In the genomic region with DNA sequence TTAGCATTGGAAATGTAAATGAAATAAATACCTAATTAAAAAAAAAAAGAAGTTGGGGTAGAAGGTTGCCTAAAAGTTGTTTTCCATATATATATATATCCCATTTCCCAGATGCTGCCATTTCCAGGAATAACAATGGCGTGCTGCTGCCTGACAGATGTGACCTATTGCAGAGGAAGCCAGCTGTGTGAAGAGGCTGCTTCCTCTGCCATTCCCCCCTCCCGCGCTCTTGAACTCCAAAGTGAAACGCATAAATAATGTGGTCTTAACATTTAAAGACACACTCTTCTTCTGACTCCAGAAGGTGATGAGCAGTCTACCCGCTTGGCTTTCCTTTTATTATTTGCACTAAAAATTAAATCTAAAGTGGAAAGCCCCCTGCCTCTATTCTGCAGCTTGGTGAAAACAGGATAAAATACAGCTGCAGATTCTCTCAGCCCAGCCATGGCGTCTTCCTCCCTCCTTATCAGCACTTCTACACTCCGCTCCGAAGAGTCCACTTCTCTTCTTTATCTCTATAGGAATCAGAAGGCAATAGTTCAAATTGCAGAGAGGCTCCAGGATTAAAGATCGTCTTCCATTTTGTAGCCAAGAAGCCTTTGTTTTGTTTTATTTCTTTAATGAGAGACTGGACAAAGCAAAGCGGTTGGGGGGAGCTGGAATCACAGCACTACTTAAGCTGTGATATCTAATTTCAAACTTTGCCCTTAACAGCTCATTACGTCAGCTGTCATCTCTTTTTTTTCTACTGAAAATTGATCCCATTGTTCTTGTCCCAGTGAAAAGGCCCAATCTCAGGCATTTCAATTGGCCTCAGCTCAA, we compare ENCODE assay signal across 9 mouse cellular contexts.
DNase-seq lines count a peak whose midpoint lies in the region; ATAC-seq and TF ChIP-seq lines count a peak whose summit lies in the region.
"Had no signal": no experiment of that assay in that cellular context is flagged by ENCODE, and none has a peak within 500 bp of the region (broad histone marks: within the 10 kb centered on the region; RNA-seq: fewer than 3 reads in every experiment).

No protein-coding gene starts in this region.

- no peaks in the 10 kb centered on the region for H3K9me3 ChIP-seq in midbrain, embryonic 10.5 days (replicated peaks)
- no peaks in the 10 kb centered on the region for H3K9me3 ChIP-seq in midbrain, postnatal 0 days (ENCODE audit: low read length)
- H3K9me3 ChIP-seq in forebrain, embryonic 15.5 days = no peaks in the 10 kb centered on the region
- H3K9me3 ChIP-seq in hindbrain, postnatal 0 days (ENCODE audit: low read length) = no peaks in the 10 kb centered on the region
- no peaks in the 10 kb centered on the region for H3K9me3 ChIP-seq in stomach, postnatal 0 days (ENCODE audit: control insufficient read depth, low read length)

- 39% methylated on average over 11 of the region's 11 CpGs for WGBS in midbrain, embryonic 10.5 days
- 20% methylated on average over 11 of the region's 11 CpGs for WGBS in midbrain, postnatal 0 days
- 23% methylated on average over 11 of the region's 11 CpGs for WGBS in forebrain, embryonic 15.5 days
- WGBS in hindbrain, postnatal 0 days = 30% methylated on average over 11 of the region's 11 CpGs
- 26% methylated on average over 11 of the region's 11 CpGs for WGBS in stomach, postnatal 0 days

- no peak for DNase-seq in midbrain, embryonic 10.5 days (ENCODE audit: low spot score)
- DNase-seq in midbrain, postnatal 0 days (ENCODE audit: low spot score) = no peak
- peak; percentile 14 for DNase-seq in hindbrain, postnatal 0 days (ENCODE audit: low spot score)
- DNase-seq in stomach, postnatal 0 days (ENCODE audit: low spot score) = no peak
- DNase-seq in left cerebral cortex, postnatal 10 days (ENCODE audit: extremely low spot score in 1 of 2, low spot score in 2 of 2) = no peak
- DNase-seq in natural killer cell, adult 2 months (ENCODE audit: low spot score in 2 of 2) = no peak
- DNase-seq in frontal cortex, adult 2 months (ENCODE audit: extremely low spot score in 1 of 2, low spot score in 1 of 2) = no peak
- DNase-seq: lung, postnatal 14 days had no signal

- H3K36me3 ChIP-seq in midbrain, embryonic 10.5 days = no peaks in the 10 kb centered on the region
- no peaks in the 10 kb centered on the region for H3K36me3 ChIP-seq in midbrain, postnatal 0 days (ENCODE audit: insufficient read depth, low read length)
- H3K36me3 ChIP-seq in forebrain, embryonic 15.5 days = no peaks in the 10 kb centered on the region
- H3K36me3 ChIP-seq in hindbrain, postnatal 0 days (ENCODE audit: insufficient read depth, low read length) = no peaks in the 10 kb centered on the region
- H3K36me3 ChIP-seq in stomach, postnatal 0 days (ENCODE audit: control insufficient read depth, insufficient read depth, low read length) = no peaks in the 10 kb centered on the region

- no peak for TF ChIP-seq CTCF in midbrain, postnatal 0 days (IDR thresholded peaks at IDR 0.05)
- no peak for TF ChIP-seq CTCF in hindbrain, postnatal 0 days (IDR thresholded peaks at IDR 0.05; ENCODE audit: low read depth)
- no peak for TF ChIP-seq CTCF in stomach, postnatal 0 days (IDR thresholded peaks at IDR 0.05; ENCODE audit: low read depth)

- H3K4me3 ChIP-seq in midbrain, embryonic 10.5 days = no peak overlapping the region
- H3K4me3 ChIP-seq in midbrain, postnatal 0 days (ENCODE audit: low read depth, low read length) = no peak overlapping the region
- no peak overlapping the region for H3K4me3 ChIP-seq in forebrain, embryonic 15.5 days
- no peak overlapping the region for H3K4me3 ChIP-seq in hindbrain, postnatal 0 days (ENCODE audit: low read length)
- no peak overlapping the region for H3K4me3 ChIP-seq in stomach, postnatal 0 days (ENCODE audit: low read depth, low read length)

- H3K4me1 ChIP-seq in midbrain, embryonic 10.5 days = peaks cover 47% of the 10 kb centered on the region
- H3K4me1 ChIP-seq in midbrain, postnatal 0 days (ENCODE audit: insufficient read depth, low read length) = no peaks in the 10 kb centered on the region; the same call in 1 of the 2 replicates
- peaks cover 15% of the 10 kb centered on the region for H3K4me1 ChIP-seq in forebrain, embryonic 15.5 days
- no peaks in the 10 kb centered on the region for H3K4me1 ChIP-seq in hindbrain, postnatal 0 days (ENCODE audit: insufficient read depth, low read length)
- no peaks in the 10 kb centered on the region for H3K4me1 ChIP-seq in stomach, postnatal 0 days (replicated peaks; ENCODE audit: control insufficient read depth, insufficient read depth)

- TF ChIP-seq EP300 in stomach, postnatal 0 days (optimal IDR thresholded peaks at IDR 0.05) = no peak

- intact Hi-C loops in left cerebral cortex, postnatal 10 days (cut with DNase I) = no loop called here

- no peaks in the 10 kb centered on the region for H3K27me3 ChIP-seq in midbrain, embryonic 10.5 days (ENCODE audit: low read depth, poor library complexity, severe bottlenecking)
- H3K27me3 ChIP-seq in midbrain, postnatal 0 days (ENCODE audit: insufficient read depth, low read length) = no peaks in the 10 kb centered on the region
- no peaks in the 10 kb centered on the region for H3K27me3 ChIP-seq in forebrain, embryonic 15.5 days
- no peaks in the 10 kb centered on the region for H3K27me3 ChIP-seq in hindbrain, postnatal 0 days (ENCODE audit: insufficient read depth, low read length)
- no peaks in the 10 kb centered on the region for H3K27me3 ChIP-seq in stomach, postnatal 0 days (ENCODE audit: control insufficient read depth, insufficient read depth, low read length)

- no peak for ATAC-seq in midbrain, postnatal 0 days (ENCODE audit: low FRiP score)
- peak; percentile 42 for ATAC-seq in forebrain, embryonic 15.5 days (replicated peaks)
- no peak; the same call in 1 of the 2 replicates for ATAC-seq in hindbrain, postnatal 0 days
- no peak for ATAC-seq in stomach, postnatal 0 days (ENCODE audit: low FRiP score, low TSS enrichment)

- H3K27ac ChIP-seq in midbrain, embryonic 10.5 days (replicated peaks) = peak overlapping the region; percentile 72
- H3K27ac ChIP-seq in midbrain, postnatal 0 days (ENCODE audit: low read depth, low read length) = no peak overlapping the region
- peak overlapping the region; percentile 51 for H3K27ac ChIP-seq in forebrain, embryonic 15.5 days (replicated peaks)
- 0 out of 2 replicates have a peak overlapping the region, but pooled peaks have one; percentile 12 for H3K27ac ChIP-seq in hindbrain, postnatal 0 days
- H3K27ac ChIP-seq in stomach, postnatal 0 days (replicated peaks) = no peak overlapping the region

- no peak overlapping the region for H3K4me2 ChIP-seq in midbrain, postnatal 0 days (ENCODE audit: low read depth, low read length, poor library complexity, severe bottlenecking)
- peak overlapping the region; percentile 12; the same call in 1 of the 2 replicates for H3K4me2 ChIP-seq in forebrain, embryonic 15.5 days (replicated peaks)
- peak overlapping the region; percentile 10; the same call in 1 of the 2 replicates for H3K4me2 ChIP-seq in hindbrain, postnatal 0 days (ENCODE audit: low read depth, low read length)
- H3K4me2 ChIP-seq in stomach, postnatal 0 days (replicated peaks; ENCODE audit: low read depth) = 0 out of 2 replicates have a peak overlapping the region, but pooled peaks have one; percentile 8

- no peak overlapping the region for H3K9ac ChIP-seq in midbrain, postnatal 0 days (replicated peaks; ENCODE audit: low read length, poor library complexity, severe bottlenecking)
- no peak overlapping the region for H3K9ac ChIP-seq in forebrain, embryonic 15.5 days (replicated peaks)
- H3K9ac ChIP-seq in hindbrain, postnatal 0 days (replicated peaks; ENCODE audit: low read length) = no peak overlapping the region
- H3K9ac ChIP-seq in stomach, postnatal 0 days (ENCODE audit: low read length) = no peak overlapping the region

Comparison
In these comparisons a context has a peak if more than half of its experiments do, and no peak if none do; other contexts are left out.
1. H3K27ac ChIP-seq: peak in midbrain, embryonic 10.5 days (single experiment), forebrain, embryonic 15.5 days (single experiment) and hindbrain, postnatal 0 days (single experiment); none in midbrain, postnatal 0 days (single experiment) and stomach, postnatal 0 days (single experiment).